Mouse (Mus musculus): Measurements from ENCODE around the gene Zfp182.

The Zfp182 gene

GRCm38 (mm10) chrX:21061866-21062543, at the start of gene Zfp182:
TSS of gene Zfp182 (minus strand) at chrX:21062316.
- DNase-seq (ENCODE audit: low spot score), result peak; percentile 78

GRCm38 (mm10) chrX:21089867-21090239, 27.7 kb upstream of the Zfp182 start:
- DNase-seq (ENCODE audit: low spot score), result no peak

- DNase-seq (ENCODE audit: low spot score), result peak; percentile 70
Observed at GRCm38 (mm10) chrX:21088983-21089866, 27.1 kb upstream of the Zfp182 start, which contains the start of gene Zfp300. TSS of gene Zfp300 (minus strand) at chrX:21089527.

- peak; percentile 2 for DNase-seq (ENCODE audit: low spot score)
Observed at GRCm38 (mm10) chrX:21088645-21088982, 26.5 kb upstream of the Zfp182 start.

GRCm38 (mm10) chrX:21068106-21068505, 6.0 kb upstream of the Zfp182 start, which contains the start of gene Spaca5:
TSS of gene Spaca5 (plus strand) at chrX:21068406.
- DNase-seq (ENCODE audit: low spot score), result no peak

GRCm38 (mm10) chrX:21062544-21062890, 401 bp upstream of the Zfp182 start:
- peak; percentile 2 for DNase-seq (ENCODE audit: low spot score)

- no peak for DNase-seq (ENCODE audit: low spot score)
Observed at GRCm38 (mm10) chrX:21061460-21061859, 656 bp downstream of the Zfp182 start.

- DNase-seq (ENCODE audit: low spot score), result no peak
Observed at GRCm38 (mm10) chrX:20980901-20981300, 81.2 kb downstream of the Zfp182 start.
